Mouse (Mus musculus) stomach, postnatal 0 days (tissue): ENCODE results near the gene Zfp697. TPM values are rescaled to one million over a fixed set of nuclear protein-coding genes. Genes with fewer than 3 reads are reported as not detected.
"Not testable (repeated sequence)": the region's sequence is repeated elsewhere in the genome, so short reads cannot be mapped to it uniquely, and the experiment has no call there.

ENCODE experiments used
- ATAC-seq: fragments of 200-750 bp; cut with Nextera tagmentation; 2 replicates; pipeline ENCODE4 v1.8.0; 2017; ENCODE audit not compliant: low FRiP score, low TSS enrichment
- DNase-seq: peaks from one replicate; pipeline ENCODE4 v3.0.0-alpha.2; 2016; ENCODE audit warnings: low spot score
- H3K27ac ChIP-seq: fragments of 300-500 bp; sonication (generic); replicated peaks from 2 replicates; pipeline ENCODE4 v1.5.1; 2014; ENCODE audit warnings: mild to moderate bottlenecking, control low read depth
- H3K27me3 ChIP-seq: fragments of 300-500 bp; sonication (generic); 2 replicates; pipeline ENCODE4 v1.6.1; 2014; ENCODE audit warnings: low read length; ENCODE audit not compliant: control insufficient read depth, insufficient read depth
- H3K36me3 ChIP-seq: fragments of 300-500 bp; sonication (generic); 2 replicates; pipeline ENCODE4 v1.6.1; 2014; ENCODE audit warnings: low read length, mixed read lengths; ENCODE audit not compliant: control insufficient read depth, insufficient read depth
- H3K4me1 ChIP-seq: fragments of 300-500 bp; sonication (generic); replicated peaks from 2 replicates; pipeline ENCODE4 v1.6.1; 2014; ENCODE audit warnings: antibody characterized with exemption; ENCODE audit not compliant: control insufficient read depth, insufficient read depth
- H3K4me2 ChIP-seq: fragments of 300-500 bp; sonication (generic); replicated peaks from 2 replicates; pipeline ENCODE4 v1.6.1; 2014; ENCODE audit warnings: low read depth, mild to moderate bottlenecking, control low read depth, moderate library complexity
- H3K4me3 ChIP-seq: fragments of 300-500 bp; sonication (generic); 2 replicates; pipeline ENCODE4 v1.5.1; 2014; ENCODE audit warnings: low read depth, low read length, control low read depth
- H3K9ac ChIP-seq: fragments of 300-500 bp; sonication (generic); 2 replicates; pipeline ENCODE4 v1.6.1; 2014; ENCODE audit warnings: mild to moderate bottlenecking, low read length, control low read depth, mixed read lengths
- H3K9me3 ChIP-seq: fragments of 300-500 bp; sonication (generic); 2 replicates; pipeline ENCODE4 v1.6.1; 2016; ENCODE audit warnings: low read length; ENCODE audit not compliant: control insufficient read depth
- CTCF ChIP-seq: IDR thresholded peaks from 2 replicates; pipeline ENCODE4 v1.5.1; 2016; ENCODE audit warnings: antibody characterized with exemption, low read depth, mild to moderate bottlenecking, moderate library complexity
- EP300 ChIP-seq: optimal IDR thresholded peaks from 2 replicates; pipeline ENCODE3; 2016; ENCODE audit warnings: antibody characterized with exemption
- WGBS: fragments of 180-500 bp; shearing (Covaris S2); extraction: QIAGEN DNeasy Blood & Tissue Kit; methylation state at CpG from one replicate; pipeline ENCODE4 v1.1.7; 2014; 5-methylcytosine and 5-hydroxymethylcytosine counted together
- polyA plus RNA-seq: library from polyadenylated mRNA; unstranded; fragments of >200 nt; fragmentation: Nextera tagmentation; extraction: Ambion mirVana; gene quantifications from 2 replicates; pipeline ENCODE4 v1.2.1, GENCODE M21; 2015

The Zfp697 gene
- polyA plus RNA-seq, 1 experiment from 2014 or later = 2.1 TPM

- H3K4me2 ChIP-seq = peak overlapping the region; percentile 95
- H3K4me1 ChIP-seq = no peaks in the 10 kb centered on the region; the same call in none of the 2 replicates
- no peaks in the 10 kb centered on the region; the same call in 1 of the 2 replicates for H3K36me3 ChIP-seq
- 6% methylated on average over 15 of the region's 15 CpGs for WGBS
- H3K27me3 ChIP-seq = no peaks in the 10 kb centered on the region
- peak overlapping the region; percentile 66 for H3K9ac ChIP-seq
- TF ChIP-seq EP300 (no peak), CTCF (no peak)
- peak overlapping the region; percentile 83 for H3K27ac ChIP-seq
- DNase-seq (peak; percentile 77), ATAC-seq (peak; percentile 76)
- H3K4me3 ChIP-seq = peak overlapping the region; percentile 57
- H3K9me3 ChIP-seq = no peaks in the 10 kb centered on the region
Measured at GRCm38 (mm10) chr3:98338584-98339041, 43.6 kb upstream of the Zfp697 start.

GRCm38 (mm10) chr3:98339097-98339705 lies 43.1 kb upstream of the Zfp697 start:
- DNase-seq (peak; percentile 64), ATAC-seq (peak; percentile 52)
- H3K9ac ChIP-seq = peak overlapping the region; percentile 66
- TF ChIP-seq EP300 = no peak
- no peak for TF ChIP-seq CTCF
- WGBS = under 1% methylated on average over 46 of the region's 46 CpGs
- peak overlapping the region; percentile 83 for H3K27ac ChIP-seq
- H3K4me3 ChIP-seq = peak overlapping the region; percentile 57
- no peaks in the 10 kb centered on the region for H3K27me3 ChIP-seq
- no peaks in the 10 kb centered on the region for H3K9me3 ChIP-seq
- no peaks in the 10 kb centered on the region for H3K36me3 ChIP-seq
- H3K4me1 ChIP-seq = no peaks in the 10 kb centered on the region; the same call in none of the 2 replicates
- peak overlapping the region; percentile 95 for H3K4me2 ChIP-seq

GRCm38 (mm10) chr3:98339706-98340109 lies 42.6 kb upstream of the Zfp697 start, which contains the start of gene Phgdh:
Gene Phgdh, minus strand, starts transcription at chr3:98339990.
- not testable (repeated sequence) for H3K27me3 ChIP-seq, H3K4me1 ChIP-seq, H3K36me3 ChIP-seq, H3K9me3 ChIP-seq
- DNase-seq (peak; percentile 72), ATAC-seq (peak; percentile 72)
- peak within 1 kb of the TSS; percentile 66 for H3K9ac ChIP-seq
- 0% methylated on average over 10 of the region's 10 CpGs for WGBS
- H3K4me2 ChIP-seq = peak within 1 kb of the TSS; percentile 95
- H3K27ac ChIP-seq = peak within 1 kb of the TSS; percentile 83
- peak within 1 kb of the TSS; percentile 57 for H3K4me3 ChIP-seq

GRCm38 (mm10) chr3:98340818-98341594 lies 41.3 kb upstream of the Zfp697 start:
- TF ChIP-seq CTCF = no peak
- no peak for TF ChIP-seq EP300

GRCm38 (mm10) chr3:98343235-98343634 lies 39.0 kb upstream of the Zfp697 start:
- ATAC-seq = no peak
- Histone ChIP-seq H3K9me3 (no peaks in the 10 kb centered on the region), H3K4me2 (no peak overlapping the region), H3K27ac (no peak overlapping the region), H3K9ac (no peak overlapping the region), H3K36me3 (no peaks in the 10 kb centered on the region), H3K27me3 (no peaks in the 10 kb centered on the region), H3K4me3 (no peak overlapping the region), H3K4me1 (no peaks in the 10 kb centered on the region; the same call in 1 of the 2 replicates)
- WGBS = 84% methylated on average over 3 of the region's 3 CpGs
- no peak for TF ChIP-seq CTCF
- no peak for TF ChIP-seq EP300
- no peak for DNase-seq

More at GRCm38 (mm10) chr3:98340818-98341594, 41.3 kb upstream of the Zfp697 start:
- Histone ChIP-seq H3K27me3 (no peaks in the 10 kb centered on the region), H3K36me3 (no peaks in the 10 kb centered on the region), H3K9ac (no peak overlapping the region), H3K4me3 (no peak overlapping the region), H3K4me1 (no peaks in the 10 kb centered on the region; the same call in none of the 2 replicates), H3K4me2 (no peak overlapping the region), H3K9me3 (no peaks in the 10 kb centered on the region), H3K27ac (no peak overlapping the region)
- DNase-seq (no peak), ATAC-seq (no peak)
- WGBS = 86% methylated on average over 17 of the region's 17 CpGs

- 72% methylated on average over 6 of the region's 6 CpGs for WGBS
Measured at GRCm38 (mm10) chr3:98348106-98348505, 34.2 kb upstream of the Zfp697 start.

More at GRCm38 (mm10) chr3:98348106-98348505, 34.2 kb upstream of the Zfp697 start:
- Histone ChIP-seq H3K36me3 (no peaks in the 10 kb centered on the region), H3K4me1 (no peaks in the 10 kb centered on the region), H3K4me2 (no peak overlapping the region), H3K27me3 (no peaks in the 10 kb centered on the region), H3K9me3 (no peaks in the 10 kb centered on the region), H3K9ac (no peak overlapping the region), H3K27ac (no peak overlapping the region), H3K4me3 (no peak overlapping the region)
- TF ChIP-seq EP300 (no peak), CTCF (no peak)
- DNase-seq = no peak
- no peak for ATAC-seq
